Mouse (Mus musculus) liver, adult 2 months (tissue): ENCODE data around the gene Mblac2.

Source experiments
- CTCF ChIP-seq: fragments of 200-500 bp; IDR thresholded peaks from 2 replicates; pipeline ENCODE4 v1.5.1; 2011; ENCODE audit warnings: low read depth, low read length, control low read depth
- POLR2A ChIP-seq: fragments of 200-500 bp; IDR thresholded peaks from 2 replicates; pipeline ENCODE4 v1.6.1; 2011; ENCODE audit warnings: low read length, control low read depth; ENCODE audit not compliant: insufficient read depth; ENCODE audit errors: extremely low read depth

- TF ChIP-seq CTCF (no peak), POLR2A (no peak)
Observed at GRCm38 (mm10) chr13:81667713-81668112, 43.4 kb upstream of the Mblac2 start.
